Mouse (Mus musculus) liver, embryonic 14.5 days (tissue): ENCODE results near the gene Scn7a. TPM values are rescaled to one million over a fixed set of nuclear protein-coding genes. Genes with fewer than 3 reads are reported as not detected.

Experiments used
- ATAC-seq: fragments of 200-750 bp; cut with Nextera tagmentation; 2 replicates; pipeline ENCODE4 v1.8.0; 2017; ENCODE audit warnings: moderate number of reproducible peaks, mild to moderate bottlenecking, moderate library complexity; ENCODE audit not compliant: insufficient read depth
- DNase-seq, 3 experiments: peaks; one replicate each; pipeline ENCODE4 v3.0.0-alpha.2; 2012 to 2013; ENCODE audit warnings: low read depth in 3 of 3, low spot score in 3 of 3
- H3K27ac ChIP-seq: fragments of 300-500 bp; sonication (generic); 2 replicates; pipeline ENCODE4 v1.5.1; 2014; ENCODE audit warnings: moderate library complexity, mild to moderate bottlenecking, control low read depth, inconsistent platforms
- H3K27me3 ChIP-seq: fragments of 300-500 bp; sonication (generic); 2 replicates; pipeline ENCODE4 v1.6.1; 2014; ENCODE audit warnings: mild to moderate bottlenecking, low read length, moderate library complexity; ENCODE audit not compliant: control insufficient read depth, insufficient read depth
- H3K36me3 ChIP-seq: fragments of 300-500 bp; sonication (generic); replicated peaks from 2 replicates; pipeline ENCODE4 v1.6.1; 2014; ENCODE audit warnings: low read depth; ENCODE audit not compliant: control insufficient read depth, insufficient read depth
- H3K4me1 ChIP-seq, 2 experiments: fragments of 200-500 bp in 1 of 2; fragments of 300-500 bp in 1 of 2; sonication (generic) in 1 of 2; replicated peaks; 2 replicates each; pipeline ENCODE4 v1.6.1; 2012 to 2014; ENCODE audit warnings: antibody characterized with exemption in 1 of 2, inconsistent platforms in 1 of 2, low read length in 1 of 2; ENCODE audit not compliant: control insufficient read depth in 2 of 2, insufficient read depth in 2 of 2
- H3K4me2 ChIP-seq: fragments of 300-500 bp; sonication (generic); 2 replicates; pipeline ENCODE4 v1.6.1; 2014; ENCODE audit warnings: low read depth, mild to moderate bottlenecking, control low read depth, moderate library complexity
- H3K4me3 ChIP-seq, 2 experiments: fragments of 200-500 bp in 1 of 2; fragments of 300-500 bp in 1 of 2; sonication (generic) in 1 of 2; 2 replicates each; pipeline ENCODE4 v1.5.1; 2012 to 2014; ENCODE audit warnings: low read depth in 2 of 2, low read length in 2 of 2, mild to moderate bottlenecking in 2 of 2, control low read depth in 1 of 2, inconsistent platforms in 1 of 2, moderate library complexity in 1 of 2; ENCODE audit not compliant: insufficient read depth in 1 of 2
- H3K9ac ChIP-seq: fragments of 300-500 bp; sonication (generic); replicated peaks from 2 replicates; pipeline ENCODE4 v1.6.1; 2014; ENCODE audit warnings: mild to moderate bottlenecking, control low read depth, moderate library complexity
- H3K9me3 ChIP-seq: fragments of 300-500 bp; sonication (generic); 2 replicates; pipeline ENCODE4 v1.6.1; 2016; ENCODE audit warnings: low read length, mixed read lengths; ENCODE audit not compliant: control insufficient read depth
- CTCF ChIP-seq: IDR thresholded peaks from 2 replicates; pipeline ENCODE4 v1.5.1; 2016; ENCODE audit warnings: antibody characterized with exemption, low read depth, control low read depth
- EP300 ChIP-seq: IDR thresholded peaks from 2 replicates; pipeline ENCODE4 v1.6.1; 2016; ENCODE audit warnings: antibody characterized with exemption, low read depth
- WGBS: fragments of 180-500 bp; shearing (Covaris S2); extraction: QIAGEN DNeasy Blood & Tissue Kit; methylation state at CpG from one replicate; pipeline ENCODE4 v1.1.7; 2014; ENCODE audit not compliant: insufficient replicate concordance; 5-methylcytosine and 5-hydroxymethylcytosine counted together
- polyA plus RNA-seq, 2 experiments: library from polyadenylated mRNA; depleted of rRNA in 1 of 2; stranded (reverse) in 1 of 2; unstranded in 1 of 2; fragments of >200 nt; fragmentation: Nextera tagmentation in 1 of 2; extraction: Ambion mirVana in 1 of 2; gene quantifications; 2 replicates each; pipeline versions ENCODE4 v1.2.1 to v1.2.3; 2012 to 2014

Scn7a gene
- polyA plus RNA-seq (2012; rRNA removed) (under 0.01 and 0.01 TPM in 2 replicates), polyA plus RNA-seq (2014; fragmentation: Nextera tagmentation; extraction: Ambion mirVana) (0.03 TPM in 1 of 2 replicates, not detected in the other)

DNA sequence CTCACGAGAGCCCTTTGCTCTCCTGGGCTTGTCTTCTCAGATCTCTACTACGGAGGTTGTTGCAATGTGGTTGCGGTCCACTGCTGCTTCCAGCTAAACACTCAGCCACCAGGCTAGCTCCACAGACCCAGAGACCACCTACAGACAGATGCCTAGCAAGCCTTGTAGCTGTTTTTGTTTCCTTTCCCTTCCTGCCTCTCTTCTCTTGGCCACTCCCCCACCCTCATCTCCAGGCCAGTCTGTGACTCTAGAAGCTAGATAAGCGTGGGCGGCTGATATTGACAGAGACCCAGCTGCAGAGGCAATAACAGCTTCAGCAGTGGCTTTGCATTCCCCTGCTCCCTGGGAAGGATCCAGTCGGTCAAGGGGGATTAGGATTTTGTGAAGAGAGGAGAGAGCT is at the start of gene Scn7a:
TSS of gene Scn7a (minus strand) at position 150 of the 400 bp plus-strand sequence.
- DNase-seq = no peak

DNA sequence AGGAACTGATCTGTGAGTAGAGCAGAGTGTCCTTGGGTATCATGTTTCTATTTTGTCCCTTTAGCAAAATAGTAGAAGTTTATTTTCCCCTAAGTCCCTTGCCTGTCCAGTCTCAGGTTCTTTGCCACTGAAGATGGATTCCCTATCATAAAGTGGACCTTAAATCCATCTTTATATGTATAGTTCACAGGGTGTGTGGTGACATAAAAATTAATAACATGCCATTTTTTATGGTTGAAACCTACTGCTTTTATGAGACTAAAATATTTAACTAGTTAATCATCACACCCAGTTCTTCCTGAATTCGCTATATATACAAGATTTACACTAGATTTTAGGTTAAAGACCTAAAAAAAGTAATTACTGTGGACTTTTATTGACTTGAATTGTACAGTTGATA is 43.0 kb upstream of the Scn7a start:
- ATAC-seq (no peak), DNase-seq (no peak)
- Histone ChIP-seq H3K4me2 (no peak overlapping the region), H3K4me1 (no peaks in the 10 kb centered on the region), H3K36me3 (no peaks in the 10 kb centered on the region), H3K9me3 (no peaks in the 10 kb centered on the region), H3K27ac (no peak overlapping the region), H3K9ac (no peak overlapping the region), H3K4me3 (no peak overlapping the region), H3K27me3 (no peaks in the 10 kb centered on the region)
- TF ChIP-seq CTCF = no peak
- TF ChIP-seq EP300 = no peak
- 30% methylated on average over 1 of the region's 1 CpGs for WGBS

More for the DNA sequence above, at the start of gene Scn7a:
- ATAC-seq = no peak
- Histone ChIP-seq H3K9me3 (no peaks in the 10 kb centered on the region), H3K4me1 (no peaks in the 10 kb centered on the region), H3K9ac (no peak within 1 kb of the TSS), H3K27ac (no peak within 1 kb of the TSS), H3K4me3 (no peak within 1 kb of the TSS), H3K36me3 (no peaks in the 10 kb centered on the region), H3K4me2 (no peak within 1 kb of the TSS), H3K27me3 (no peaks in the 10 kb centered on the region)
- WGBS = 27% methylated on average over 6 of the region's 6 CpGs
- TF ChIP-seq CTCF (no peak), EP300 (no peak)

DNA sequence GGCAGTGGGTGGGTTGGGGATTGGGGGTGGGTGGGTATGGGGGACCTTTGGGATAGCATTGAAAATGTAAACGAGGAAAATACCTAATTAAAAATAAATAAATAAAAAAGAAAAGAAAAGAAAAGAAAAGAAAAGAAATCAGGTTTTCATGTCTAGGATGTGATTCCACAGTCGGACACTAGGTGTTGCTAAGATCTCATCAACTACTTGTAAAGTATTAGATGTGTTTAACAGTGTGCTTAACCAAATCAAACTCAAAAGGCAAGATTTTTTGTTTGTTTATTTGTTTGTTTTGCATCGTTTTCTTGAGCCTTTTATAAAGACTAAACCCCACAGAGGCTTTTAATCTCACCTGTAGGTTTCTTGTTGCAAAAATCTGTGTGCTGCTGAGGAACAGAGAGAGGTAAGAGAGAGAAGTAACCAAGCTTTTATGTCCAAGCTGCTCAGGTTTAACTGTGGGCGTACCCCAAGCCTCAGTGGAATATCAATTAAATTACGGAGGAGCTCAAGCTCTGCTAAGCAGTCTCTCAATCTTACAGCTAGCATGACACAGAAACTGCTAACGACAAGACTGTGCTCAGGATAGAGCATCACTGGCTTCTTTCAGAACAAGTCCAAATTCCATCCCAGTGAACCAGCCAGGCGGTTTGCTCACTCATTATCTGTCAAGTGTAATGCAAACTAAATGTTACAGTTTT is 35.3 kb upstream of the Scn7a start:
- Histone ChIP-seq H3K27ac (no peak overlapping the region), H3K4me3 (no peak overlapping the region), H3K9me3 (no peaks in the 10 kb centered on the region), H3K27me3 (no peaks in the 10 kb centered on the region), H3K36me3 (no peaks in the 10 kb centered on the region), H3K4me2 (no peak overlapping the region), H3K4me1 (no peaks in the 10 kb centered on the region), H3K9ac (no peak overlapping the region)
- no peak for DNase-seq
- 30% methylated on average over 7 of the region's 7 CpGs for WGBS
- TF ChIP-seq EP300 (no peak), CTCF (no peak; the same call in 1 of the 2 replicates)
- no peak for ATAC-seq

DNA sequence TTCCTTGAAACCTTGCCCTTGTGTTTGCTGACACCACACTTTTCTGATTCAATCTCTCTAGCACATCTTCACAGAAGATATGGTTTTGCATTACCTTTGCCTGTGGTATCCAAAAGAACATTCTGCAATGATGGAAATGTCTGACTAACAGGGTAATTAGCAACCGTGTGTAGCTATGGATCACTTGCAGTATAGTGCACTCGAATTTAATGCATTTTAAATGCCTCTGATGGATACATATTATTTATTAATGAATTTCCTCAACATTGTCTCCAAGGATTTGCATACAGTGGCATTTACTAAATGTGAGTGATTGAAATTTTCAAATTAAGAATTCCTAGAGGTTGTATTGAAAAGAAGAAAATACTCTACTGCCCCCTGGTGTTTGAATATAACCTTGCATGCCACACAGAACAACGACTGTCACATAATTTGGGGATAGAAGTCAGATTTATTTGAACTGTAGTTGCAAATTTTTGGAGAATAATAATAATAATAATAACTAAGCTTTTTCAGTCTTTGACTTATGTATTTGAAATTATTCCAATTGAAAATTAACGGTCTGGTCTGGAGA is 15.0 kb upstream of the Scn7a start:
- Histone ChIP-seq H3K27ac (no peak overlapping the region), H3K27me3 (no peaks in the 10 kb centered on the region), H3K4me3 (no peak overlapping the region), H3K9me3 (no peaks in the 10 kb centered on the region), H3K36me3 (no peaks in the 10 kb centered on the region), H3K4me2 (no peak overlapping the region), H3K4me1 (no peaks in the 10 kb centered on the region), H3K9ac (no peak overlapping the region)
- peak; percentile 26; the same call in 1 of the 2 replicates for TF ChIP-seq CTCF
- no peak for TF ChIP-seq EP300
- no peak for ATAC-seq
- 33% methylated on average over 4 of the region's 4 CpGs for WGBS
- DNase-seq = no peak

DNA sequence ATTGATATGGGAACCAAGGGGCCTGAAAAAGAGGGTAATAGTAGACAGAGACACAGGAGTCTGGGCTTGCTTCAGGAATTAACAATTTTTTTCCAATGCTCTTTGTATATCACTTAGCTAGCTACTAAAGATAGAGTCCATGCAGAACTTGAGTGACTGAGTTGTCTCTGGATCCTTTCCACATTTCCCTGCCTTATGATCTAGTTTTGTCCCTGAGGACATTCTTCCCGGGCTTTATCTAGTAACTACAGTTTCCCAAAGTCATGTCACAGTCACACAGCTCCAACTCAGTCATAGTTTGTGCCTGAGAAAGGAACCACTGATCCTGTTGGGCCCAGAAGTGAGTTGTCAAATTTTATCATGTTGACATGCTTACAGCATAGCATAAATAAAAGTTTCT is 12.8 kb upstream of the Scn7a start:
- Histone ChIP-seq H3K9ac (no peak overlapping the region), H3K27me3 (no peaks in the 10 kb centered on the region), H3K36me3 (no peaks in the 10 kb centered on the region), H3K4me3 (no peak overlapping the region), H3K27ac (no peak overlapping the region), H3K4me1 (no peaks in the 10 kb centered on the region), H3K4me2 (no peak overlapping the region), H3K9me3 (no peaks in the 10 kb centered on the region)
- TF ChIP-seq EP300 (no peak), CTCF (no peak)
- 39% methylated on average over 1 of the region's 1 CpGs for WGBS
- no peak for ATAC-seq
- no peak for DNase-seq
